Mouse (Mus musculus): ENCODE data around the gene Arfgef2. TPM values are rescaled to one million over a fixed set of nuclear protein-coding genes. Genes with fewer than 3 reads are reported as not detected.

The Arfgef2 gene
- total and polyA plus RNA-seq, 3 experiments, result 19.1 to 27.4 (median 24.5) TPM

GRCm38 (mm10) chr2:166806813-166807212, 1.4 kb downstream of the Arfgef2 start:
- no peak overlapping the region for H3K4me3 ChIP-seq (ENCODE audit: control insufficient read depth in 1 of 2, insufficient read depth in 1 of 2, low read depth in 2 of 2, low read length in 2 of 2)
- H3K27ac ChIP-seq (ENCODE audit: control insufficient read depth, low read depth, low read length), result no peak overlapping the region; the same call in 1 of the 2 replicates
- no peaks in the 10 kb centered on the region for H3K9me3 ChIP-seq (replicated peaks; ENCODE audit: insufficient read depth, low read length)
- 0 out of 2 replicates have a peak overlapping the region, but pooled peaks have one; percentile 90 for H3K9ac ChIP-seq (ENCODE audit: control insufficient read depth, low read depth, low read length, poor library complexity, severe bottlenecking)
- peaks cover 0 to 22% of the 10 kb centered on the region in 2 experiments; a peak in 2 of 4 replicates for H3K36me3 ChIP-seq (ENCODE audit: control insufficient read depth in 1 of 2, insufficient read depth in 2 of 2, low read length in 2 of 2)
- DNase-seq (ENCODE audit: low read depth, low spot score), result no peak
- peaks cover 47% of the 10 kb centered on the region for H3K79me2 ChIP-seq (ENCODE audit: control insufficient read depth, insufficient read depth, low read length, poor library complexity)
- no peak for TF ChIP-seq E2F4 (IDR thresholded peaks at IDR 0.05; ENCODE audit: borderline replicate concordance, low read depth, low read length)
- no peak for TF ChIP-seq POLR2AphosphoS2 (IDR thresholded peaks at IDR 0.05; ENCODE audit: low read length)
- TF ChIP-seq GABPA (IDR thresholded peaks at IDR 0.05; ENCODE audit: low read depth, low read length), result no peak
- no peak for TF ChIP-seq CHD1 (IDR thresholded peaks at IDR 0.05; ENCODE audit: low read depth, low read length)
- TF ChIP-seq HCFC1 (IDR thresholded peaks at IDR 0.05; ENCODE audit: low read depth, low read length), result no peak
- no peak for TF ChIP-seq POLR2AphosphoS5 (IDR thresholded peaks at IDR 0.05; ENCODE audit: borderline replicate concordance, low read depth, low read length)
- TF ChIP-seq ELF1 (IDR thresholded peaks at IDR 0.05; ENCODE audit: low read depth, low read length), result no peak
- no peak for TF ChIP-seq USF1 (IDR thresholded peaks at IDR 0.05; ENCODE audit: low read depth, low read length)
- no peak for TF ChIP-seq BHLHE40 (IDR thresholded peaks at IDR 0.05; ENCODE audit: borderline replicate concordance, low read depth, low read length)
- no peak for TF ChIP-seq ETS1 (IDR thresholded peaks at IDR 0.05; ENCODE audit: low read depth, low read length)
- TF ChIP-seq SIN3A (IDR thresholded peaks at IDR 0.05; ENCODE audit: low read length), result no peak
- TF ChIP-seq MYC (IDR thresholded peaks at IDR 0.05; ENCODE audit: low read depth, low read length), result no peak
- no peak for TF ChIP-seq POLR2A (IDR thresholded peaks at IDR 0.05; ENCODE audit: control insufficient read depth in 1 of 2, insufficient read depth in 1 of 2, low read depth in 1 of 2, low read length in 2 of 2, poor library complexity in 1 of 2)
- no peak for TF ChIP-seq NELFE (IDR thresholded peaks at IDR 0.05; ENCODE audit: low read depth, low read length)
- H3K27me3 ChIP-seq (ENCODE audit: control insufficient read depth in 1 of 2, insufficient read depth in 2 of 2, low read length in 2 of 2), result no peaks in the 10 kb centered on the region
- H3K4me1 ChIP-seq (ENCODE audit: control insufficient read depth in 1 of 2, insufficient read depth in 2 of 2, low read length in 2 of 2), result peaks cover 9 to 14% of the 10 kb centered on the region in 2 experiments

GRCm38 (mm10) chr2:166809499-166809898, 4.1 kb downstream of the Arfgef2 start:
- no peaks in the 10 kb centered on the region for H3K9me3 ChIP-seq (replicated peaks; ENCODE audit: insufficient read depth, low read length)
- H3K36me3 ChIP-seq (ENCODE audit: control insufficient read depth in 1 of 2, insufficient read depth in 2 of 2, low read length in 2 of 2), result peaks cover 0 to 22% of the 10 kb centered on the region in 2 experiments; a peak in 2 of 4 replicates
- TF ChIP-seq MXI1 (IDR thresholded peaks at IDR 0.05; ENCODE audit: low read depth, low read length), result no peak
- TF ChIP-seq GABPA (IDR thresholded peaks at IDR 0.05; ENCODE audit: low read depth, low read length), result no peak
- no peak for TF ChIP-seq EP300 (IDR thresholded peaks at IDR 0.05; ENCODE audit: low read depth in 1 of 2, low read length in 2 of 2)
- TF ChIP-seq ETS1 (IDR thresholded peaks at IDR 0.05; ENCODE audit: low read depth, low read length), result no peak
- no peak for TF ChIP-seq HCFC1 (IDR thresholded peaks at IDR 0.05; ENCODE audit: low read depth, low read length)
- TF ChIP-seq MAFK (IDR thresholded peaks at IDR 0.05; ENCODE audit: borderline replicate concordance, low read depth, low read length), result no peak
- TF ChIP-seq JUND (IDR thresholded peaks at IDR 0.05; ENCODE audit: low read depth, low read length), result no peak
- H3K4me1 ChIP-seq (ENCODE audit: control insufficient read depth in 1 of 2, insufficient read depth in 2 of 2, low read length in 2 of 2), result peaks cover 9 to 14% of the 10 kb centered on the region in 2 experiments
- H3K27me3 ChIP-seq (ENCODE audit: control insufficient read depth in 1 of 2, insufficient read depth in 2 of 2, low read length in 2 of 2), result no peaks in the 10 kb centered on the region
- no peak for DNase-seq (ENCODE audit: low read depth, low spot score)
- no peak overlapping the region for H3K27ac ChIP-seq (ENCODE audit: control insufficient read depth, low read depth, low read length)
- no peak overlapping the region for H3K4me3 ChIP-seq (ENCODE audit: control insufficient read depth in 1 of 2, insufficient read depth in 1 of 2, low read depth in 2 of 2, low read length in 2 of 2)
- peaks cover 47% of the 10 kb centered on the region for H3K79me2 ChIP-seq (ENCODE audit: control insufficient read depth, insufficient read depth, low read length, poor library complexity)
- no peak overlapping the region for H3K9ac ChIP-seq (ENCODE audit: control insufficient read depth, low read depth, low read length, poor library complexity, severe bottlenecking)
